Comparison of ENCODE assay signal across 13 mouse cellular contexts in genomic region chr14:10631783-10632182, GRCm38 (mm10).
"Had no signal": no experiment of that assay in that cellular context is flagged by ENCODE, and none has a peak within 500 bp of the region (broad histone marks: within the 10 kb centered on the region; RNA-seq: fewer than 3 reads in every experiment).

No protein-coding gene starts in this region.

- H3K27me3 ChIP-seq: liver, embryonic 15.5 days; neural tube, embryonic 15.5 days had no signal

- H3K9ac ChIP-seq: liver, embryonic 15.5 days; neural tube, embryonic 15.5 days had no signal

- H3K9me3 ChIP-seq: limb, embryonic 10.5 days; liver, embryonic 15.5 days; neural tube, embryonic 15.5 days had no signal

- H3K4me1 ChIP-seq: liver, embryonic 15.5 days; neural tube, embryonic 15.5 days had no signal

- DNase-seq: kidney, postnatal 14 days; lung, adult 2 months; lung, postnatal 36 days; midbrain, embryonic 14.5 days; right cerebral cortex, adult 18-20 months; thymus, adult 18-20 months; thymus, postnatal 14 days had no signal

- H3K36me3 ChIP-seq: limb, embryonic 10.5 days; liver, embryonic 15.5 days; neural tube, embryonic 15.5 days had no signal

- H3K4me3 ChIP-seq: limb, embryonic 10.5 days; liver, embryonic 15.5 days; myocyte; neural tube, embryonic 15.5 days had no signal

- H3K4me2 ChIP-seq: liver, embryonic 11.5 days; liver, embryonic 15.5 days; neural tube, embryonic 15.5 days had no signal

- ATAC-seq: lung, postnatal 0 days had no signal

- H3K27ac ChIP-seq: limb, embryonic 10.5 days; liver, embryonic 15.5 days; neural tube, embryonic 15.5 days had no signal
